Mouse (Mus musculus): ENCODE data around the gene Prkch.
"Not testable (repeated sequence)": the region's sequence is repeated elsewhere in the genome, so short reads cannot be mapped to it uniquely, and the experiment has no call there.

- TF ChIP-seq POLR2A, CTCF (IDR thresholded peaks at IDR 0.05; ENCODE audit: insufficient read depth, low read depth, low read length): not testable (repeated sequence)
Observed at GRCm38 (mm10) chr12:73563122-73563521, 21.5 kb upstream of the Prkch start.
